36 mouse cellular contexts compared by ENCODE assay signal in genomic region chr16:32461713-32462112, GRCm38 (mm10). TPM values are rescaled to one million over a fixed set of nuclear protein-coding genes. Genes with fewer than 3 reads are reported as not detected.
"Had no signal": no experiment of that assay in that cellular context is flagged by ENCODE, and none has a peak within 500 bp of the region (broad histone marks: within the 10 kb centered on the region; RNA-seq: fewer than 3 reads in every experiment).

No protein-coding gene starts in this region.

- H3K4me1 ChIP-seq: hindbrain, embryonic 13.5 days; hindbrain, embryonic 15.5 days; kidney, embryonic 15.5 days; limb, embryonic 10.5 days; limb, embryonic 12.5 days had no signal

- H3K27me3 ChIP-seq: heart, embryonic 13.5 days; heart, embryonic 15.5 days; hindbrain, embryonic 13.5 days; hindbrain, embryonic 15.5 days; kidney, embryonic 15.5 days; limb, embryonic 12.5 days; liver, embryonic 13.5 days had no signal

- H3K4me3 ChIP-seq: heart, adult 2 months; heart, embryonic 13.5 days; heart, embryonic 15.5 days; hindbrain, embryonic 13.5 days; hindbrain, embryonic 15.5 days; kidney, embryonic 15.5 days; left cerebral cortex, adult 2 months; limb, embryonic 10.5 days; limb, embryonic 12.5 days; liver, embryonic 13.5 days had no signal

- ATAC-seq: forebrain, postnatal 0 days; hindbrain, postnatal 0 days had no signal

- H3K4me2 ChIP-seq: heart, embryonic 11.5 days; heart, embryonic 13.5 days; heart, embryonic 15.5 days; hindbrain, embryonic 13.5 days; hindbrain, embryonic 15.5 days; kidney, embryonic 15.5 days; limb, embryonic 12.5 days; liver, embryonic 13.5 days had no signal

- H3K9me3 ChIP-seq: heart, embryonic 13.5 days; heart, embryonic 15.5 days; hindbrain, embryonic 13.5 days; hindbrain, embryonic 15.5 days; kidney, embryonic 15.5 days; limb, embryonic 10.5 days; limb, embryonic 12.5 days; liver, embryonic 13.5 days had no signal

- DNase-seq: forebrain, postnatal 0 days; gastrocnemius, postnatal 14 days; gastrocnemius, postnatal 36 days; heart, adult 11 months; heart, adult 2 months; heart, postnatal 14 days; heart, postnatal 36 days; kidney, adult 11 months; kidney, adult 2 months; kidney, adult 9 months; kidney, postnatal 14 days; kidney, postnatal 36 days; liver, embryonic 13.5 days had no signal

- H3K9ac ChIP-seq: forebrain, postnatal 0 days; heart, embryonic 13.5 days; heart, embryonic 15.5 days; hindbrain, embryonic 13.5 days; hindbrain, embryonic 15.5 days; kidney, embryonic 15.5 days; limb, embryonic 12.5 days; liver, embryonic 13.5 days had no signal

- H3K27ac ChIP-seq: heart, adult 2 months; heart, embryonic 13.5 days; heart, embryonic 15.5 days; hindbrain, embryonic 13.5 days; hindbrain, embryonic 15.5 days; hindbrain, postnatal 0 days; kidney, embryonic 15.5 days; kidney, postnatal 0 days; left cerebral cortex, adult 2 months; limb, embryonic 10.5 days; limb, embryonic 12.5 days; liver, embryonic 13.5 days had no signal

RNA-seq across cellular contexts. Expression of gene Slc51a, which starts 26.0 kb away (rescaled TPM):
- total RNA-seq: forebrain, postnatal 0 days; gastrocnemius, adult 18-20 months; gastrocnemius, adult 8-10 months; gastrocnemius, postnatal 14 days; gastrocnemius, postnatal 36 days; hindbrain, postnatal 0 days; layer of hippocampus, adult 18-20 months; layer of hippocampus, adult 8-10 months; layer of hippocampus, postnatal 10 days; layer of hippocampus, postnatal 25 days; left cerebral cortex, adult 2 months; left cerebral cortex, postnatal 14 days; left cerebral cortex, postnatal 36 days had no signal
- polyA plus RNA-seq: hindbrain, postnatal 0 days had no signal

RNA-seq across cellular contexts. Expression of gene Zdhhc19, which starts 34.4 kb away (rescaled TPM):
- total RNA-seq: forebrain, postnatal 0 days; gastrocnemius, adult 18-20 months; gastrocnemius, adult 8-10 months; gastrocnemius, postnatal 14 days; gastrocnemius, postnatal 36 days; heart, adult 2 months; heart, postnatal 14 days; heart, postnatal 36 days; hematopoietic stem cell, adult 5-6 weeks; hindbrain, postnatal 0 days; layer of hippocampus, adult 18-20 months; layer of hippocampus, postnatal 10 days; layer of hippocampus, postnatal 25 days; left cerebral cortex, adult 2 months; left cerebral cortex, postnatal 14 days; left cerebral cortex, postnatal 36 days had no signal
- polyA plus RNA-seq: forebrain, postnatal 0 days; heart, adult 2 months; heart, embryonic 13.5 days; heart, embryonic 15.5 days; heart, postnatal 0 days; hindbrain, embryonic 11.5 days; hindbrain, embryonic 13.5 days; kidney, embryonic 15.5 days; kidney, postnatal 0 days; limb, embryonic 10.5 days; limb, embryonic 12.5 days; limb, embryonic 14.5 days; liver, embryonic 13.5 days had no signal
